Mouse (Mus musculus) small intestine, adult 2 months (tissue): ENCODE measurements around the gene Cntnap1.

Source experiments
- CTCF ChIP-seq: fragments of 200-500 bp; IDR thresholded peaks from 2 replicates; pipeline ENCODE4 v1.5.1; 2012; ENCODE audit warnings: low read depth, mild to moderate bottlenecking, control low read depth, inconsistent platforms, low read length, moderate library complexity, mixed read lengths; ENCODE audit not compliant: insufficient replicate concordance, insufficient read length; ENCODE audit errors: extremely low read depth
- POLR2A ChIP-seq: fragments of 200-500 bp; IDR thresholded peaks from 2 replicates; pipeline ENCODE4 v1.6.1; 2012; ENCODE audit warnings: low read depth, mild to moderate bottlenecking, control low read depth, inconsistent platforms, low read length, moderate library complexity

GRCm38 (mm10) chr11:101134217-101134865 is 36.0 kb upstream of the Cntnap1 start:
- TF ChIP-seq POLR2A = no peak
- TF ChIP-seq CTCF = no peak
